Comparison of ENCODE assay signal across 8 mouse cellular contexts in genomic region chr7:13046084-13046483, GRCm38 (mm10). TPM values are rescaled to one million over a fixed set of nuclear protein-coding genes. Genes with fewer than 3 reads are reported as not detected.
DNase-seq lines count a peak whose midpoint lies in the region; ATAC-seq and TF ChIP-seq lines count a peak whose summit lies in the region.

No protein-coding gene starts in this region.

- peaks cover 32% of the 10 kb centered on the region for H3K27me3 ChIP-seq in kidney, embryonic 14.5 days (ENCODE audit: control insufficient read depth, insufficient read depth, low read length)
- peaks cover 18% of the 10 kb centered on the region for H3K27me3 ChIP-seq in lung, postnatal 0 days (replicated peaks; ENCODE audit: insufficient read depth, low read length)

- no peaks in the 10 kb centered on the region for H3K36me3 ChIP-seq in kidney, embryonic 14.5 days (ENCODE audit: control insufficient read depth, insufficient read depth, low read length)
- no peaks in the 10 kb centered on the region for H3K36me3 ChIP-seq in lung, postnatal 0 days (ENCODE audit: insufficient read depth, low read length)

- peaks cover 13% of the 10 kb centered on the region; the same call in 1 of the 2 replicates for H3K4me1 ChIP-seq in kidney, embryonic 14.5 days (ENCODE audit: control insufficient read depth, insufficient read depth, low read length)
- H3K4me1 ChIP-seq in lung, postnatal 0 days (ENCODE audit: insufficient read depth, low read depth, low read length): peaks cover 6% of the 10 kb centered on the region; the same call in 1 of the 2 replicates

- ATAC-seq in kidney, embryonic 14.5 days (ENCODE audit: low FRiP score, low TSS enrichment): peak; percentile 59
- ATAC-seq in lung, postnatal 0 days: peak; percentile 87

- DNase-seq in urinary bladder, postnatal 36 days (ENCODE audit: low spot score in 2 of 2): peak; percentile 57 to 65
- DNase-seq in urinary bladder, postnatal 10 days (ENCODE audit: low spot score): no peak
- DNase-seq in cerebellum, adult 11-12 months: peak; percentile 60
- peak; percentile 52 to 79 for DNase-seq in heart, adult 18-20 months
- DNase-seq in lung, postnatal 0 days (ENCODE audit: low spot score): peak; percentile 92
- DNase-seq in retina, postnatal 7 days (ENCODE audit: low read depth, low spot score): peak; percentile 72
- DNase-seq in gastrocnemius, adult 8-10 months (ENCODE audit: low spot score in 2 of 2): no peak

- H3K9ac ChIP-seq in kidney, embryonic 14.5 days (ENCODE audit: low read depth, low read length): no peak overlapping the region
- no peak overlapping the region for H3K9ac ChIP-seq in lung, postnatal 0 days (replicated peaks; ENCODE audit: low read depth)

- no peak overlapping the region for H3K4me2 ChIP-seq in kidney, embryonic 14.5 days (replicated peaks; ENCODE audit: low read depth, low read length)
- H3K4me2 ChIP-seq in lung, postnatal 0 days (replicated peaks; ENCODE audit: low read depth, low read length): no peak overlapping the region

- H3K9me3 ChIP-seq in kidney, embryonic 14.5 days (ENCODE audit: control insufficient read depth, low read length): peaks cover 5% of the 10 kb centered on the region; the same call in 1 of the 2 replicates
- H3K9me3 ChIP-seq in lung, postnatal 0 days (ENCODE audit: low read length): no peaks in the 10 kb centered on the region

- 2% methylated on average over 2 of the region's 2 CpGs for WGBS in kidney, embryonic 14.5 days
- WGBS in lung, postnatal 0 days: 0% methylated on average over 2 of the region's 2 CpGs

- no peak overlapping the region for H3K27ac ChIP-seq in kidney, embryonic 14.5 days (ENCODE audit: low read depth, low read length)
- H3K27ac ChIP-seq in lung, postnatal 0 days (ENCODE audit: low read length): no peak overlapping the region

- H3K4me3 ChIP-seq in kidney, embryonic 14.5 days (ENCODE audit: low read length): no peak overlapping the region
- no peak overlapping the region for H3K4me3 ChIP-seq in lung, postnatal 0 days (ENCODE audit: low read depth, low read length)

- peak; percentile 94 for TF ChIP-seq CTCF in lung, postnatal 0 days (IDR thresholded peaks at IDR 0.05)

- TF ChIP-seq EP300 in lung, postnatal 0 days (IDR thresholded peaks at IDR 0.05): no peak

RNA-seq across cellular contexts. Expression of gene Ube2m, which starts 8.0 kb away (rescaled TPM):
- total RNA-seq in heart, adult 18-20 months (2021): 100 to 1,000 TPM; 177 to 187 TPM
- polyA plus RNA-seq in kidney, embryonic 14.5 days (2014; fragmentation: Nextera tagmentation; extraction: Ambion mirVana): 156 and 199 TPM in 2 replicates
- polyA plus RNA-seq in lung, postnatal 0 days (2015; fragmentation: Nextera tagmentation; extraction: Ambion mirVana): 67.8 and 78.1 TPM in 2 replicates
- total RNA-seq in gastrocnemius, adult 8-10 months (2022): 100 to 1,000 TPM; 139 to 166 (median 147) TPM

RNA-seq across cellular contexts. Expression of gene Mzf1, which starts 8.5 kb away (rescaled TPM):
- total RNA-seq in heart, adult 18-20 months (2021): under 1 TPM; 0.07 to 0.21 TPM
- 2.4 and 3.2 TPM in 2 replicates for polyA plus RNA-seq in kidney, embryonic 14.5 days (2014; fragmentation: Nextera tagmentation; extraction: Ambion mirVana)
- polyA plus RNA-seq in lung, postnatal 0 days (2015; fragmentation: Nextera tagmentation; extraction: Ambion mirVana): 2.0 and 2.1 TPM in 2 replicates
- total RNA-seq in gastrocnemius, adult 8-10 months (2022): 1 to 10 TPM in 1 of 4 experiments, under 1 TPM in 3; 0.46 to 1.2 (median 0.73) TPM

RNA-seq across cellular contexts. Expression of gene Chmp2a, which starts 11.5 kb away (rescaled TPM):
- total RNA-seq in heart, adult 18-20 months (2021): 100 to 1,000 TPM; 132 to 164 TPM
- 148 and 165 TPM in 2 replicates for polyA plus RNA-seq in kidney, embryonic 14.5 days (2014; fragmentation: Nextera tagmentation; extraction: Ambion mirVana)
- polyA plus RNA-seq in lung, postnatal 0 days (2015; fragmentation: Nextera tagmentation; extraction: Ambion mirVana): 254 and 264 TPM in 2 replicates
- total RNA-seq in gastrocnemius, adult 8-10 months (2022): 100 to 1,000 TPM in 1 of 4 experiments, 10 to 100 TPM in 3; 85.5 to 101 (median 92.9) TPM

RNA-seq across cellular contexts. Expression of gene Zbtb45, which starts 36.2 kb away (rescaled TPM):
- 1 to 10 TPM; 7.3 to 7.4 TPM for total RNA-seq in heart, adult 18-20 months (2021)
- 19.8 and 29.6 TPM in 2 replicates for polyA plus RNA-seq in kidney, embryonic 14.5 days (2014; fragmentation: Nextera tagmentation; extraction: Ambion mirVana)
- 11.9 and 12.2 TPM in 2 replicates for polyA plus RNA-seq in lung, postnatal 0 days (2015; fragmentation: Nextera tagmentation; extraction: Ambion mirVana)
- total RNA-seq in gastrocnemius, adult 8-10 months (2022): 1 to 10 TPM; 2.5 to 3.6 (median 2.8) TPM

RNA-seq across cellular contexts. Expression of gene Trim28, which starts 47.2 kb away (rescaled TPM):
- 10 to 100 TPM; 93.5 to 96.6 TPM for total RNA-seq in heart, adult 18-20 months (2021)
- 433 and 514 TPM in 2 replicates for polyA plus RNA-seq in kidney, embryonic 14.5 days (2014; fragmentation: Nextera tagmentation; extraction: Ambion mirVana)
- polyA plus RNA-seq in lung, postnatal 0 days (2015; fragmentation: Nextera tagmentation; extraction: Ambion mirVana): 85.6 and 87.2 TPM in 2 replicates
- 10 to 100 TPM; 58.7 to 75.7 (median 62.7) TPM for total RNA-seq in gastrocnemius, adult 8-10 months (2022)

Comparison
In these comparisons a context has a peak if more than half of its experiments do, and no peak if none do; other contexts are left out.
1. DNase-seq: peak in urinary bladder, postnatal 36 days (2 of 2), cerebellum, adult 11-12 months (single experiment), heart, adult 18-20 months (2 of 2), lung, postnatal 0 days (single experiment) and retina, postnatal 7 days (single experiment); none in urinary bladder, postnatal 10 days (single experiment) and gastrocnemius, adult 8-10 months (0 of 2).